Mouse (Mus musculus) midbrain, embryonic 14.5 days (tissue): Measurements from ENCODE around the gene Fgf22. TPM values are rescaled to one million over a fixed set of nuclear protein-coding genes. Genes with fewer than 3 reads are reported as not detected.

Experiments used
- ATAC-seq: fragments of 200-750 bp; cut with Nextera tagmentation; 2 replicates; pipeline ENCODE4 v1.8.0; 2017; ENCODE audit warnings: moderate number of reproducible peaks, moderate library complexity; ENCODE audit not compliant: low FRiP score, low TSS enrichment
- DNase-seq: peaks from one replicate; pipeline ENCODE4 v3.0.0-alpha.2; 2015
- H3K27ac ChIP-seq: fragments of 300-500 bp; sonication (generic); replicated peaks from 2 replicates; pipeline ENCODE4 v1.5.1; 2014; ENCODE audit warnings: mild to moderate bottlenecking, low read depth, low read length, moderate library complexity
- H3K27me3 ChIP-seq: fragments of 300-500 bp; sonication (generic); 2 replicates; pipeline ENCODE4 v1.6.1; 2014; ENCODE audit warnings: low read length, control low read depth, mixed read lengths; ENCODE audit not compliant: control insufficient read depth, insufficient read depth
- H3K36me3 ChIP-seq: fragments of 300-500 bp; sonication (generic); 2 replicates; pipeline ENCODE4 v1.6.1; 2014; ENCODE audit warnings: low read length, control low read depth; ENCODE audit not compliant: control insufficient read depth, insufficient read depth
- H3K4me1 ChIP-seq: fragments of 300-500 bp; sonication (generic); 2 replicates; pipeline ENCODE4 v1.6.1; 2014; ENCODE audit warnings: mild to moderate bottlenecking, antibody characterized with exemption, low read length, control low read depth; ENCODE audit not compliant: control insufficient read depth, insufficient read depth
- H3K4me2 ChIP-seq: fragments of 300-500 bp; sonication (generic); 2 replicates; pipeline ENCODE4 v1.6.1; 2014; ENCODE audit warnings: mild to moderate bottlenecking, low read length, moderate library complexity
- H3K4me3 ChIP-seq: fragments of 300-500 bp; sonication (generic); replicated peaks from 2 replicates; pipeline ENCODE4 v1.5.1; 2014; ENCODE audit warnings: low read depth, low read length
- H3K9ac ChIP-seq: fragments of 300-500 bp; sonication (generic); replicated peaks from 2 replicates; pipeline ENCODE4 v1.6.1; 2014; ENCODE audit warnings: mild to moderate bottlenecking, low read length, moderate library complexity
- H3K9me3 ChIP-seq: fragments of 300-500 bp; sonication (generic); 2 replicates; pipeline ENCODE4 v1.6.1; 2016; ENCODE audit warnings: low read length, control low read depth, mixed read lengths; ENCODE audit not compliant: control insufficient read depth
- WGBS: fragments of 180-500 bp; shearing (Covaris S2); extraction: QIAGEN DNeasy Blood & Tissue Kit; methylation state at CpG from one replicate; pipeline ENCODE4 v1.1.7; 2014; 5-methylcytosine and 5-hydroxymethylcytosine counted together
- polyA plus RNA-seq: library from polyadenylated mRNA; unstranded; fragments of >200 nt; fragmentation: Nextera tagmentation; extraction: Ambion mirVana; gene quantifications from 2 replicates; pipeline ENCODE4 v1.2.1, GENCODE M21; 2014

The Fgf22 gene
- polyA plus RNA-seq, 1 experiment from 2014 or later: 0.87 TPM

DNA sequence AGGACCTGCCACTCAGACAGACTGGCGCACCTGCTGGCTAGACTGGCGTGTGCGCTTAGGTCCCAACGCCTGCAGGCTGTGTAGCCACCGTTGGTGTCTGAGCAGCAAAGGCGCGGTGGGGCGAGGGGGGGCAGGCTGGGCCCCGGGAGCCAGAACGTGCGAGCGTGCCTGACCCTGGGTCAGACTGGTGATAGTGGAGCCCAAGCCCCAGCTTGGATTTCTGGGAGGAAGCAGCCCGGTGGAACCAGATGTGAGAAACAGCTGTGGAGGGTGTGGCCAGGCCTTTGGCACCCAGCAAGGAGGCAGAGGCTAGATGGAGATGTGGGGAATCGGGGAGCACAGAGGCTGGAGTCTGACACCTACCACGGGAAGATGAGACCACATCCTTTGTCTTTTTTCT is 42.5 kb downstream of the Fgf22 start:
- peak overlapping the region; percentile 55 for H3K27ac ChIP-seq

GRCm38 (mm10) chr10:79798289-79798928 is 43.5 kb downstream of the Fgf22 start:
- H3K4me2 ChIP-seq: no peak overlapping the region
- peaks cover 43% of the 10 kb centered on the region for H3K4me1 ChIP-seq
- 92% methylated on average over 12 of the region's 12 CpGs for WGBS
- no peaks in the 10 kb centered on the region for H3K27me3 ChIP-seq
- ATAC-seq (no peak), DNase-seq (no peak)
- H3K27ac ChIP-seq: no peak overlapping the region
- no peak overlapping the region for H3K9ac ChIP-seq
- H3K9me3 ChIP-seq: no peaks in the 10 kb centered on the region
- H3K36me3 ChIP-seq: no peaks in the 10 kb centered on the region; the same call in 1 of the 2 replicates
- no peak overlapping the region for H3K4me3 ChIP-seq

More for the DNA sequence above, 42.5 kb downstream of the Fgf22 start:
- H3K9me3 ChIP-seq: no peaks in the 10 kb centered on the region
- ATAC-seq (no peak), DNase-seq (no peak)
- peak overlapping the region; percentile 18; the same call in 1 of the 2 replicates for H3K9ac ChIP-seq
- no peaks in the 10 kb centered on the region; the same call in 1 of the 2 replicates for H3K36me3 ChIP-seq
- no peak overlapping the region; the same call in 1 of the 2 replicates for H3K4me3 ChIP-seq
- WGBS: 48% methylated on average over 15 of the region's 15 CpGs
- H3K4me2 ChIP-seq: peak overlapping the region; percentile 37
- H3K4me1 ChIP-seq: peaks cover 32% of the 10 kb centered on the region
- no peaks in the 10 kb centered on the region for H3K27me3 ChIP-seq

GRCm38 (mm10) chr10:79800508-79800907 is 45.6 kb downstream of the Fgf22 start:
- DNase-seq (no peak), ATAC-seq (no peak)
- Histone ChIP-seq H3K27me3 (no peaks in the 10 kb centered on the region), H3K4me3 (no peak overlapping the region), H3K27ac (no peak overlapping the region), H3K9ac (no peak overlapping the region), H3K36me3 (no peaks in the 10 kb centered on the region; the same call in 1 of the 2 replicates), H3K9me3 (no peaks in the 10 kb centered on the region), H3K4me2 (no peak overlapping the region), H3K4me1 (peaks cover 55% of the 10 kb centered on the region)
- 83% methylated on average over 11 of the region's 11 CpGs for WGBS

DNA sequence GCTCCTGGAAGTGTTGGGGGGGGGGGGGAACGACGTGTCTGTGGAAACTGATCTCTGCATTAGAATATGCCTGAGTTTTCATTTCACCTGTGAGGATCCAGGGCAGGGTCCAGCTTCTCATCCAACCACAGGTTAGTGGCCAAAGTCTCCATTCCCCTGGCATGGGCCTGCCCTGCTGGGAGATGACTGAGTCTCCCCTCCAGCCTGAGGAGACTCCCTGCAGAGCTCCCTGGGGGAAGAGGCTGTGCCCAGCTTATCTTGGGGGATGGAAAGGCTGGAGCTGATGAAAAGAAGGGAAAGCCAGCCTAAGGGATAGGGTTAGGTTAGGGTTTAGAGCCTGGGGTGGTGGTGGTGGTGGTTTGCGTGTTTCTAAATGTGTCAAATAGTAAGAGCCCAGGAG is 47.0 kb downstream of the Fgf22 start:
- 35% methylated on average over 3 of the region's 3 CpGs for WGBS
- Histone ChIP-seq H3K27me3 (no peaks in the 10 kb centered on the region), H3K27ac (peak overlapping the region; percentile 95), H3K4me1 (peaks cover 48% of the 10 kb centered on the region), H3K9me3 (no peaks in the 10 kb centered on the region), H3K9ac (peak overlapping the region; percentile 29; the same call in 1 of the 2 replicates), H3K36me3 (no peaks in the 10 kb centered on the region; the same call in none of the 2 replicates), H3K4me3 (no peak overlapping the region), H3K4me2 (peak overlapping the region; percentile 28; the same call in 1 of the 2 replicates)
- ATAC-seq (no peak), DNase-seq (no peak)

DNA sequence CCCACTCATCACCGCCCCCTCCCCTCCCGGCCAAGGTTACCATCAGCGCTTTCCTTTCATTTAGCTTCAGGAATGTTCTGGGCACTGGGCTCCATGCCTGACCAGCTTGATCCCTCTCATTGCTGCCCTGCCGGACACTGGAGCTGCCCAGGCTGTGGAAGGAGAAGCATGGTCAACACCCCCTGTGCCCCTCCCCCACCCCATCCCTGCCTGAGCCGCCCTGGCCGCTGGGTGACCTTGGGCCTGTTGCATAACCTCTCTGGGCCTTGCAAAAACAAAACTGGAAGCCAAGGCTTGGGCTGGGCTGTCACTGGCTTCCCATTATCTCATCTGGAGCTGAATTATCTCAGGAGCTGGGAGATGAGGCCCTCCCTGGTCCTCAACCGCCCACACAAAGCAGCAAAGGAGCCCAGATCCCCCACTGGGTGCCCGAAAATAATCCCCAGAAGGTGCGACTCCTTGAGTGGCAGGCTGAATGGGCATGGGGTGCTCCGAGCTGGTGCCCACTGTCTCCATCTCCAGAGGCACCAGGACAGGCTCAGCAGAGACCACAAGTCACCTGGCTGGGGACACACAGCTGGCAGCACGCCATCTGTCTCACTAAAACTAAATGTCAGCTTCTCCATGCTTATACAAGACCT is 47.6 kb downstream of the Fgf22 start:
- no peaks in the 10 kb centered on the region for H3K9me3 ChIP-seq
- no peak for DNase-seq

GRCm38 (mm10) chr10:79803716-79804323 is 48.9 kb downstream of the Fgf22 start:
- ATAC-seq (peak; percentile 92), DNase-seq (peak; percentile 96)
- H3K9ac ChIP-seq: no peak overlapping the region; the same call in 1 of the 2 replicates
- peak overlapping the region; percentile 64 for H3K4me2 ChIP-seq
- peak overlapping the region; percentile 95 for H3K27ac ChIP-seq
- H3K27me3 ChIP-seq: no peaks in the 10 kb centered on the region
- peak overlapping the region; percentile 18 for H3K4me3 ChIP-seq
- no peaks in the 10 kb centered on the region for H3K9me3 ChIP-seq
- WGBS: 1% methylated on average over 29 of the region's 29 CpGs
- peaks cover 42% of the 10 kb centered on the region for H3K4me1 ChIP-seq
- H3K36me3 ChIP-seq: peaks cover 17% of the 10 kb centered on the region

More for the DNA sequence above, 47.6 kb downstream of the Fgf22 start:
- Histone ChIP-seq H3K9ac (peak overlapping the region; percentile 29), H3K4me2 (peak overlapping the region; percentile 28), H3K27me3 (no peaks in the 10 kb centered on the region), H3K4me3 (no peak overlapping the region), H3K36me3 (peaks cover 3% of the 10 kb centered on the region), H3K27ac (peak overlapping the region; percentile 95), H3K4me1 (peaks cover 43% of the 10 kb centered on the region)
- no peak for ATAC-seq
- 28% methylated on average over 11 of the region's 11 CpGs for WGBS

- Histone ChIP-seq H3K36me3 (peaks cover 34% of the 10 kb centered on the region), H3K9ac (no peak overlapping the region), H3K4me1 (peaks cover 42% of the 10 kb centered on the region), H3K27ac (no peak overlapping the region; the same call in 1 of the 2 replicates), H3K27me3 (no peaks in the 10 kb centered on the region), H3K4me3 (no peak overlapping the region), H3K9me3 (no peaks in the 10 kb centered on the region), H3K4me2 (no peak overlapping the region)
- DNase-seq: no peak
- no peak for ATAC-seq
- 79% methylated on average over 11 of the region's 11 CpGs for whole genome bisulfite sequencing
These were observed 50.8 kb downstream of the Fgf22 start for GRCm38 (mm10) chr10:79805636-79806035.

DNA sequence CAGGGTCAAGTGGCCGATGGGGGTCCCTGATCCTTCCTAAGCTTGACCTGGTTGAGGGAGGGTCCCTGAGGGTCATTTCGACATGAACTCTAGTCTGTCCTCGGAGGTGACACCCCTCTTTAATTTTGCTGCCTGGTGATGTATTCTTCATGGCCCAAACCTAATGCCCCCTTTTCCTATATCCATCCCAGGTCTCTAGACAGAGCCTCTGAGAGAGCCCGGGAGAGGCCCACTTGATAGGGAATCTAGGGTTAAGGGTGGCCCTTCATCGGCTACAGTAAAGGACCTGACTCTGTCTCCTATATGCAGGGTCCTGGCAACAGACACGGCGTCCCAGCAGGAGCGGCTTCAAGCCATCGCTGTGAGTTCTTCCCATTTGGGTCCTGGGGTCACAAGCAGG is 51.5 kb downstream of the Fgf22 start:
- peaks cover 41% of the 10 kb centered on the region for H3K36me3 ChIP-seq
- no peak for ATAC-seq
- H3K9ac ChIP-seq: no peak overlapping the region
- no peaks in the 10 kb centered on the region for H3K27me3 ChIP-seq
- H3K27ac ChIP-seq: peak overlapping the region; percentile 26; the same call in 1 of the 2 replicates
- H3K4me2 ChIP-seq: no peak overlapping the region
- H3K9me3 ChIP-seq: no peaks in the 10 kb centered on the region
- H3K4me3 ChIP-seq: no peak overlapping the region
- peaks cover 42% of the 10 kb centered on the region for H3K4me1 ChIP-seq
- WGBS: 91% methylated on average over 9 of the region's 9 CpGs
- DNase-seq: no peak
